Mouse (Mus musculus) neural tube, embryonic 14.5 days (tissue): ENCODE measurements at regions not wholly inside any gene's neighbourhood (a gene's known extent, or its start where the extent isn't known, plus 50 kb on each side); places are given as distances from the start of the nearest gene placed in this dataset.

ENCODE experiments used
- ATAC-seq: fragments of 200-750 bp; cut with Nextera tagmentation; 2 replicates; pipeline ENCODE4 v1.8.0; 2017; ENCODE audit warnings: low read depth, mild to moderate bottlenecking, moderate TSS enrichment, moderate library complexity
- H3K27ac ChIP-seq: fragments of 300-500 bp; sonication (generic); 2 replicates; pipeline ENCODE4 v1.5.1; 2014; ENCODE audit warnings: low read depth, mild to moderate bottlenecking, control low read depth, low read length, moderate library complexity, mixed read lengths
- H3K27me3 ChIP-seq: fragments of 300-500 bp; sonication (generic); 2 replicates; pipeline ENCODE4 v1.6.1; 2014; ENCODE audit warnings: low read length; ENCODE audit not compliant: control insufficient read depth, insufficient read depth
- H3K36me3 ChIP-seq: fragments of 300-500 bp; sonication (generic); 2 replicates; pipeline ENCODE4 v1.6.1; 2014; ENCODE audit warnings: low read length, mixed read lengths; ENCODE audit not compliant: control insufficient read depth, insufficient read depth
- H3K4me1 ChIP-seq: fragments of 300-500 bp; sonication (generic); 2 replicates; pipeline ENCODE4 v1.6.1; 2014; ENCODE audit warnings: low read length; ENCODE audit not compliant: control insufficient read depth, insufficient read depth
- H3K4me2 ChIP-seq: fragments of 300-500 bp; sonication (generic); 2 replicates; pipeline ENCODE4 v1.6.1; 2014; ENCODE audit warnings: mild to moderate bottlenecking, low read depth, low read length, control low read depth
- H3K4me3 ChIP-seq: fragments of 300-500 bp; sonication (generic); 2 replicates; pipeline ENCODE4 v1.5.1; 2014; ENCODE audit warnings: low read depth, low read length, control low read depth, mixed read lengths
- H3K9ac ChIP-seq: fragments of 300-500 bp; sonication (generic); replicated peaks from 2 replicates; pipeline ENCODE4 v1.6.1; 2014; ENCODE audit warnings: low read depth, mild to moderate bottlenecking, control low read depth, low read length, mixed read lengths
- H3K9me3 ChIP-seq: fragments of 300-500 bp; sonication (generic); 2 replicates; pipeline ENCODE4 v1.6.1; 2016; ENCODE audit warnings: low read length; ENCODE audit not compliant: control insufficient read depth
- WGBS: fragments of 180-500 bp; shearing (Covaris S2); extraction: QIAGEN DNeasy Blood & Tissue Kit; methylation state at CpG from one replicate; pipeline ENCODE4 v1.1.7; 2014; 5-methylcytosine and 5-hydroxymethylcytosine counted together

- WGBS, result 91% methylated on average over 3 of the region's 3 CpGs
- H3K4me3 ChIP-seq, result no peak overlapping the region
- H3K4me1 ChIP-seq, result no peaks in the 10 kb centered on the region
- H3K9me3 ChIP-seq, result no peaks in the 10 kb centered on the region
- H3K4me2 ChIP-seq, result no peak overlapping the region
- no peak overlapping the region for H3K9ac ChIP-seq
- H3K27ac ChIP-seq, result no peak overlapping the region
- no peaks in the 10 kb centered on the region for H3K36me3 ChIP-seq
- H3K27me3 ChIP-seq, result no peaks in the 10 kb centered on the region
- ATAC-seq, result no peak
Observed at GRCm38 (mm10) chr1:92308537-92308936, 113.0 kb upstream of the Hdac4 start.

- Histone ChIP-seq H3K9ac (no peak overlapping the region), H3K4me1 (no peaks in the 10 kb centered on the region)
- 95% methylated on average over 4 of the region's 4 CpGs for WGBS
Observed at GRCm38 (mm10) chr1:92306042-92306441, 110.5 kb upstream of the Hdac4 start.

GRCm38 (mm10) chr1:92299041-92299440, 103.5 kb upstream of the Hdac4 start:
- H3K9me3 ChIP-seq, result no peaks in the 10 kb centered on the region
- ATAC-seq, result no peak
- H3K4me2 ChIP-seq, result no peak overlapping the region
- H3K9ac ChIP-seq, result no peak overlapping the region
- H3K27ac ChIP-seq, result no peak overlapping the region
- H3K27me3 ChIP-seq, result no peaks in the 10 kb centered on the region
- no peak overlapping the region for H3K4me3 ChIP-seq
- WGBS, result 78% methylated on average over 7 of the region's 7 CpGs
- H3K4me1 ChIP-seq, result no peaks in the 10 kb centered on the region
- H3K36me3 ChIP-seq, result no peaks in the 10 kb centered on the region

More at GRCm38 (mm10) chr1:92306042-92306441, 110.5 kb upstream of the Hdac4 start:
- no peak overlapping the region for H3K4me2 ChIP-seq
- no peak overlapping the region for H3K4me3 ChIP-seq
- no peak for ATAC-seq
- no peaks in the 10 kb centered on the region for H3K36me3 ChIP-seq
- H3K27me3 ChIP-seq, result no peaks in the 10 kb centered on the region
- no peaks in the 10 kb centered on the region for H3K9me3 ChIP-seq
- H3K27ac ChIP-seq, result no peak overlapping the region

- H3K9me3 ChIP-seq, result no peaks in the 10 kb centered on the region
- H3K9ac ChIP-seq, result no peak overlapping the region
- no peak for ATAC-seq
- 65% methylated on average over 7 of the region's 7 CpGs for WGBS
- no peaks in the 10 kb centered on the region for H3K36me3 ChIP-seq
- H3K27ac ChIP-seq, result no peak overlapping the region
- H3K4me3 ChIP-seq, result no peak overlapping the region
- H3K27me3 ChIP-seq, result no peaks in the 10 kb centered on the region
- no peak overlapping the region for H3K4me2 ChIP-seq
- H3K4me1 ChIP-seq, result no peaks in the 10 kb centered on the region
Observed at GRCm38 (mm10) chr1:92292681-92293380, 97.3 kb upstream of the Hdac4 start.

GRCm38 (mm10) chr1:92286966-92287342, 91.5 kb upstream of the Hdac4 start:
- Histone ChIP-seq H3K27me3 (no peaks in the 10 kb centered on the region), H3K27ac (peak overlapping the region; percentile 49; the same call in 1 of the 2 replicates), H3K4me2 (peak overlapping the region; percentile 8; the same call in 1 of the 2 replicates), H3K4me3 (no peak overlapping the region), H3K9ac (no peak overlapping the region), H3K36me3 (no peaks in the 10 kb centered on the region), H3K4me1 (peaks cover 18% of the 10 kb centered on the region), H3K9me3 (no peaks in the 10 kb centered on the region)
- WGBS, result 100% methylated on average over 1 of the region's 1 CpGs
- no peak for ATAC-seq

GRCm38 (mm10) chr1:92286013-92286965, 90.8 kb upstream of the Hdac4 start:
- no peak overlapping the region for H3K9ac ChIP-seq
- no peaks in the 10 kb centered on the region for H3K9me3 ChIP-seq
- peak overlapping the region; percentile 37 for H3K4me2 ChIP-seq
- peak overlapping the region; percentile 49 for H3K27ac ChIP-seq
- peaks cover 18% of the 10 kb centered on the region for H3K4me1 ChIP-seq
- peak; percentile 85 for ATAC-seq
- no peaks in the 10 kb centered on the region for H3K36me3 ChIP-seq
- WGBS, result 16% methylated on average over 21 of the region's 21 CpGs
- no peaks in the 10 kb centered on the region for H3K27me3 ChIP-seq
- H3K4me3 ChIP-seq, result no peak overlapping the region

GRCm38 (mm10) chr1:92284155-92284554, 88.7 kb upstream of the Hdac4 start:
- H3K9me3 ChIP-seq, result no peaks in the 10 kb centered on the region
- no peak overlapping the region for H3K9ac ChIP-seq
- ATAC-seq, result no peak
- H3K4me1 ChIP-seq, result peaks cover 18% of the 10 kb centered on the region
- 65% methylated on average over 4 of the region's 4 CpGs for WGBS
- no peaks in the 10 kb centered on the region for H3K27me3 ChIP-seq
- no peaks in the 10 kb centered on the region for H3K36me3 ChIP-seq
- H3K4me2 ChIP-seq, result no peak overlapping the region
- H3K27ac ChIP-seq, result no peak overlapping the region
- no peak overlapping the region for H3K4me3 ChIP-seq

- no peaks in the 10 kb centered on the region for H3K36me3 ChIP-seq
- H3K4me3 ChIP-seq, result no peak overlapping the region
- H3K4me2 ChIP-seq, result no peak overlapping the region
- no peaks in the 10 kb centered on the region for H3K9me3 ChIP-seq
- no peaks in the 10 kb centered on the region; the same call in none of the 2 replicates for H3K4me1 ChIP-seq
- H3K9ac ChIP-seq, result no peak overlapping the region
- 48% methylated on average over 5 of the region's 5 CpGs for WGBS
- H3K27me3 ChIP-seq, result no peaks in the 10 kb centered on the region
- H3K27ac ChIP-seq, result peak overlapping the region; percentile 65; the same call in 1 of the 2 replicates
- peak; percentile 71; the same call in 1 of the 2 replicates for ATAC-seq
Observed at GRCm38 (mm10) chr1:92277199-92277747, 81.8 kb upstream of the Hdac4 start.

GRCm38 (mm10) chr1:92275388-92275787, 79.9 kb upstream of the Hdac4 start:
- no peak overlapping the region for H3K27ac ChIP-seq
- H3K9ac ChIP-seq, result no peak overlapping the region
- peaks cover 10% of the 10 kb centered on the region for H3K4me1 ChIP-seq
- H3K27me3 ChIP-seq, result no peaks in the 10 kb centered on the region
- no peak overlapping the region for H3K4me2 ChIP-seq
- H3K9me3 ChIP-seq, result no peaks in the 10 kb centered on the region
- WGBS, result 85% methylated on average over 1 of the region's 1 CpGs
- H3K36me3 ChIP-seq, result no peaks in the 10 kb centered on the region
- H3K4me3 ChIP-seq, result no peak overlapping the region
- ATAC-seq, result no peak
